Mouse (Mus musculus) right cerebral cortex, postnatal 4 days (tissue): ENCODE measurements around the gene Olfr1174-ps.

Source experiments
- DNase-seq: peaks from one replicate; pipeline ENCODE4 v3.0.0-alpha.2; 2022

Olfr1174-ps gene

DNA sequence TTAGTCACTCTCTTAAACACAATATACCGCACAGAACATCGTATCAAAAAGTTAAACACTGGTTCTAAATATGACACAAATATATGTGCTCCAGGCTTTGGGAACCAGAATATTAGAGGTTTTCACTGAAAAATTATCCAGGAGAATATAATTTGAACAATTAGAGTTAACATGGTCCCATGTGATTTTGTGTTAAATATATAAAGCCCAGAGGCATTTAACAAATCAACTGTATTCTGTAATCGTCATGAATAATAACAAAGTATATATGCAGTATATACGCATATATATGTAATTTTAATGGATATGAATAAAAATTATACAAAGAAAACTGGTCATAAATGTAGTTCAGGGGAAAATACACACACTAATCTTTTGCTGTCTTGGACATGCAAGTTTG is at the start of gene Olfr1174-ps:
Gene Olfr1174-ps, minus strand, starts transcription at position 101 of the 400 bp plus-strand sequence.
- no peak for DNase-seq

DNA sequence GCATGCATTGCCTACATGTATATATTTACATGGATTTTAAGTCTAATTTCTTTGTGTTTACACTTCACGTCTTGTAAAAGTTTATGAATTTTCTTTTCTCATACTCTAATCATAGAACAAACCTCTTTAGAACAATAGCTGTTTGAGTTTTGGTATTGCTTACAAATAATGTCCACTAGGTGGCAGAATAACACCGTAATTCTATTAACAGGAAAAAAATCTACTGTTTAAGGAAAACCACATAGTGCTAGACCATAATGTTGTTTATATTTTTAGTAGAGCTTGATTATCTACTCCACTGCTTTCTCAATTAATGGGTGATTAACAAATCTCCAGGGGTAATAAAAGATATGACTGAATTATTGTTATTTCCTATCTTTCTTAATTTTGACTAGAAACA is 41.4 kb upstream of the Olfr1174-ps start:
- no peak for DNase-seq

DNA sequence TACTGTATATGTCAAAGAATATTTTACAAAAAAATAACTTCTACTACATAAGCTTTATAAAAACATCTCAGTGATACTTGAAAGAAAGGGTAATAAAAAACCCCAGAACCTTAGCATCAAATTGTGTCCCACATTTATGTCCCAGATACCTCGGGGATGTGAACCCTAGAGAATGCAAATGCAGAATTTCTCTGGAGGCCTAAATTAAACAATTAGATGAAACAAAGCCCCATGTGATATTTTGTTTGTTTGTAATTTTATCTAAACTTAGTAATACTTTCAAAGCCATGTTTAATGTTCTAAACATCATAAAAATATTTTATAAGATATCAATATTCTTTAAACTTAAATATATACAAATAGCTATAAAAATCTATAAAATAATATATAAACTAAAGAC is 31.5 kb upstream of the Olfr1174-ps start, which contains the start of gene Olfr1177-ps:
Gene Olfr1177-ps, minus strand, starts transcription at position 101 of the 400 bp plus-strand sequence.
- no peak for DNase-seq

DNA sequence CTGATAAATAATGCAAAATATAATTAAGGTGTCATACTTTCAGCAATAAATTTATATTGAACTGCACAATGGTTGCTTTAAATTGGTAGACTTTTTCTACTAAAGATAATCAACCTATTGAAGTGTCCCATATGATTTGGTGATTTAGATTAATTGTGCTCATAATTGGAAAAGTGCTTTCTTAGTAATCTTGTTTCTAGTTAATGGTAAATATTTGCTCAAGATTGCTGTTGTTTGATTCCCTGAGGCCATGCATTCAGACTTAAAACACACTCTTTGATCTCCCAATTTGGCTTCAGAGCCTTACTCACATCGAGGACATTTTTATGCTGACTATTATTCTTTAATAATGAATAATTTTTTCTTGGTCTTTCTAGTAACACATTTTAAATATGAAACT is 21.5 kb upstream of the Olfr1174-ps start, which contains the start of gene Olfr1176:
Gene Olfr1176, plus strand, starts transcription at position 301 of the 400 bp plus-strand sequence.
- no peak for DNase-seq

DNA sequence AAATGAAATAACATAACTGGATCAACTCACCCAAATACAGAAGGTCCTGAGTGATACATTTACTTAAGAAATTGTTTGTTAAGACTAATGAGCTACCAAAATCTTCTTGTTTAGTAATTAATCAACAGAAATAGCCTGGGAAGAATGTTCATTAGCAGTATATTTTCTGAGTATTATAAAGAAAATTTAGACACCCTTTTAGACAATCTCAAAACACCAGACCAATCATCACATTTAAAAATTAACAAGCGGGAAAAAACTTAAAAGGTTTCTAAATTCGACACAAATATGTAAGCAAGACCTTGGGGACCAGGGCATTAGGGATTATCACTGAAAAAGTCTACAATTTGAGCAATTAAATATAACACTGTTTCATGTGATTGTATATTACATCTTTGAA is 12.2 kb upstream of the Olfr1174-ps start, which contains the start of gene Olfr1175-ps:
Gene Olfr1175-ps, minus strand, starts transcription at position 101 of the 400 bp plus-strand sequence.
- DNase-seq: no peak

DNA sequence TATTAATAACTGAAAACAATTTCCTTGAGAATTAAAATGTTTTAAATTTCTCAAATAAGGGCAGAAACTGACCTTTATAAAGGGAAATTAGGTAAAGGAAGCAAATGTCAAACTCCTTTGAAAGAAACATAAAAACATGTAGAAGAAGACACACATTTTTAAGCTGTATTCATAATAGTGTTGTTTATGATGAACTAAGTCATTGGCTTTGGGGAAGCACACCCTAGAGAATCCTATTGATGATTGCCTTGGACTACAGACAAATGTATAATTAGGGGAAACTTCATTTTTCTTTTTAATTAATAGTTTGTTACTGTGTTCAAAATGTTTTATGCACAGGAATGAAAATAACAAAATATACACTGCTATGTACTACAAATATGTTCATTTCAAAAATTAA is 35.2 kb downstream of the Olfr1174-ps start, which contains the start of gene Olfr1173:
Gene Olfr1173, minus strand, starts transcription at position 101 of the 400 bp plus-strand sequence.
- no peak for DNase-seq
